Mouse (Mus musculus): ENCODE measurements around the gene Vwc2. TPM values are rescaled to one million over a fixed set of nuclear protein-coding genes. Genes with fewer than 3 reads are reported as not detected.

Vwc2 gene
- polyA plus RNA-seq, 2 experiments from 2014 or later, result 0.20 to 0.27 TPM

- ATAC-seq, result no peak
Observed at GRCm38 (mm10) chr11:11242694-11243377, 128.8 kb downstream of the Vwc2 start.

DNA sequence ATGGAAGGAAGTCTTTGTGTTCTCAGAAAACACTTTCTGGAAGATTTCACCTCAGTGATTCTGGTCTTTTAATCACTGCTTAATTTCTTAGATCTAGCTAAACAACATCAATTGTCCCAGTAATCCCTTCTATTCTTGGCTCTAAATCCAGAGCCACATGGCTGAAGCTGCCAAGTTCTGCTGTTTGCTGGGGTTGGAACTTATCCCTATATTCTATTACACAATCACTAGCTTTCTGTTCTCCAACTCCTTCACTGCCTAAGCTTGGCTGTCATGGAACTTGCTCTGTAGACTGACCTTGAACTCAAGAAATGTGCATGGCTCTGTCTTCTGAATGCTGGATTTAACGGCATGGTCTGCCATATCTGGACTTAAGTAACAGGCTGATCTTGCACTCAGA, 143.3 kb downstream of the Vwc2 start:
- no peak for ATAC-seq

DNA sequence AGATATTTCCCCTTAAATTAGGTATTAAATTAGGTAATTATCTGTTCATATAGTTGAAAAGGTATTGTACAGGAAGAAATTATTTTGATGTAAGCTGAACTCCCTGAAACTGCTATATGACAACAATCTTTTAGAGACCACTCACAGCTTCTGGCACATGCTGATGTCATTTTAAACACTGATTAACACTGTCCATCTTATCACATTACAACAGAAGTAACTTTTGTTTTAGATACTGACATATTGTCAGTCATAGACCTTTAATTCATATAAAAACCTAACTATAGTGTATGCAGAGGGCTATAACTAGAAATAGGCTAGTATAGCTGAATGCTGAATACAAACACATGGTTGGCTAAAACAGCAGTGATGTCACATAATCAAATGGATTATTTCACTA, 166.1 kb downstream of the Vwc2 start:
- no peak for ATAC-seq

DNA sequence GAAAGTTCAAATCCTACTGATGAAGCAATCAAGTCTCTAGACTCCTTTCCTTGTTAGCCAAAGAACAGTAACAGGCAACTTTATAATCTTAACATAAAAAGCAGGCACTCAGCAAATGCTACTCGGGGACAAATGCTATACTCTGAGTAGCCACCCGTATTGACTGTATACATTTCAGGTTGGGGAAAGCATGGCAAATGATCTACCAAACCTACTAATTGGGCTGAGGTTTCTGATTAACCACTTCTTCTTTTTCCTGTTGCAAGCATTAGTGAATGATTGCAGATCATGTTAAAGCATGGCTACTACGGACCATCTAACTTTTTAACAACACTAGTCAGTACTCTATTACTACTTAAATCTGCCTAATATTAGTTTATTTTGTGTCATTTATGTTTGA, 169.5 kb downstream of the Vwc2 start:
- no peak for ATAC-seq

All from CD4-positive, CD25-positive, alpha-beta regulatory T cell, adult 4 months (primary cell).